Mouse (Mus musculus) olfactory bulb, adult 2 months (tissue): ENCODE results near the gene Lama2. TPM values are rescaled to one million over a fixed set of nuclear protein-coding genes. Genes with fewer than 3 reads are reported as not detected.
"Not testable (repeated sequence)": the region's sequence is repeated elsewhere in the genome, so short reads cannot be mapped to it uniquely, and the experiment has no call there.

Experiments
- H3K27ac ChIP-seq: fragments of 200-500 bp; 2 replicates; pipeline ENCODE4 v1.5.1; 2012; ENCODE audit warnings: low read depth, low read length; ENCODE audit not compliant: insufficient read depth
- H3K4me1 ChIP-seq: fragments of 200-500 bp; 2 replicates; pipeline ENCODE4 v1.6.1; 2012; ENCODE audit warnings: low read length; ENCODE audit not compliant: control insufficient read depth, insufficient read depth
- H3K4me3 ChIP-seq: fragments of 200-500 bp; 2 replicates; pipeline ENCODE4 v1.5.1; 2012; ENCODE audit warnings: mild to moderate bottlenecking, low read depth, low read length, moderate library complexity; ENCODE audit not compliant: insufficient read depth
- CTCF ChIP-seq: fragments of 200-500 bp; IDR thresholded peaks from 2 replicates; pipeline ENCODE4 v1.5.1; 2012; ENCODE audit warnings: low read depth, mild to moderate bottlenecking, low read length, moderate library complexity; ENCODE audit not compliant: insufficient read depth
- POLR2A ChIP-seq: fragments of 200-500 bp; IDR thresholded peaks from 2 replicates; pipeline ENCODE4 v1.6.1; 2012; ENCODE audit warnings: mild to moderate bottlenecking, low read depth, low read length, moderate library complexity; ENCODE audit not compliant: insufficient read depth
- WGBS: fragments of 180-500 bp; shearing (Covaris S2); methylation state at CpG from one replicate; pipeline ENCODE4 v1.1.7; 2018; 5-methylcytosine and 5-hydroxymethylcytosine counted together
- polyA plus RNA-seq: library from polyadenylated mRNA; stranded (reverse); fragments of >200 nt; gene quantifications from 2 replicates; pipeline ENCODE4 v1.2.4, GENCODE M21; 2012; ENCODE audit warnings: low replicate concordance; ENCODE audit not compliant: missing spikeins, insufficient read depth, insufficient read length

Gene Lama2
- polyA plus RNA-seq, 1 experiment = not detected

GRCm38 (mm10) chr10:26949667-26950066 is 669.9 kb downstream of the Lama2 start:
- WGBS = 83% methylated on average over 8 of the region's 8 CpGs
- no peak overlapping the region for H3K27ac ChIP-seq
- H3K4me3 ChIP-seq = no peak overlapping the region
- no peak for TF ChIP-seq CTCF
- TF ChIP-seq POLR2A = no peak
- no peaks in the 10 kb centered on the region for H3K4me1 ChIP-seq

- Histone ChIP-seq H3K4me3 (no peak overlapping the region), H3K27ac (no peak overlapping the region), H3K4me1 (no peaks in the 10 kb centered on the region)
- 77% methylated on average over 2 of the region's 2 CpGs for WGBS
- no peak for TF ChIP-seq POLR2A
- no peak for TF ChIP-seq CTCF
Measured at GRCm38 (mm10) chr10:26948331-26948730, 671.2 kb downstream of the Lama2 start.

GRCm38 (mm10) chr10:26939549-26939948 is 680.0 kb downstream of the Lama2 start:
- no peak for TF ChIP-seq CTCF
- no peak for TF ChIP-seq POLR2A
- WGBS = 79% methylated on average over 1 of the region's 1 CpGs
- Histone ChIP-seq H3K4me3 (no peak overlapping the region), H3K4me1 (no peaks in the 10 kb centered on the region), H3K27ac (no peak overlapping the region)

GRCm38 (mm10) chr10:26938464-26938863 is 681.1 kb downstream of the Lama2 start:
- 86% methylated on average over 4 of the region's 4 CpGs for WGBS
- H3K4me1 ChIP-seq = not testable (repeated sequence)

GRCm38 (mm10) chr10:26936056-26936455 is 683.5 kb downstream of the Lama2 start:
- not testable (repeated sequence) for H3K4me1 ChIP-seq, H3K4me3 ChIP-seq, H3K27ac ChIP-seq
- 84% methylated on average over 6 of the region's 6 CpGs for WGBS

More at GRCm38 (mm10) chr10:26938464-26938863, 681.1 kb downstream of the Lama2 start:
- not testable (repeated sequence) for H3K27ac ChIP-seq, H3K4me3 ChIP-seq
